Mouse (Mus musculus) megakaryocyte progenitor cell, adult 5-6 weeks (primary cell): ENCODE results near the gene Prkrip1. TPM values are rescaled to one million over a fixed set of nuclear protein-coding genes. Genes with fewer than 3 reads are reported as not detected.

Experiments
- ATAC-seq: replicated peaks from 2 replicates; pipeline ENCODE4 v1.8.0; 2016; ENCODE audit warnings: mild to moderate bottlenecking, moderate TSS enrichment, inconsistent platforms; ENCODE audit not compliant: poor library complexity
- total RNA-seq, 2 experiments: library from RNA; stranded (forward) in 1 of 2; stranded (reverse) in 1 of 2; fragments of 157-497, 149-512 nt in 1 of 2; fragments of 200-1000 nt in 1 of 2; gene quantifications; 2 replicates each; pipeline versions ENCODE4 v1.2.3 to v1.2.4; 2015 to 2017

The Prkrip1 gene
- total RNA-seq, 2 experiments from 2014 or later: 21.0 to 78.2 TPM

- no peak for ATAC-seq
Observed at GRCm38 (mm10) chr5:136212716-136213115, 14.0 kb upstream of the Prkrip1 start.

- peak; percentile 78 for ATAC-seq
Observed at GRCm38 (mm10) chr5:136211341-136212102, 12.8 kb upstream of the Prkrip1 start.

DNA sequence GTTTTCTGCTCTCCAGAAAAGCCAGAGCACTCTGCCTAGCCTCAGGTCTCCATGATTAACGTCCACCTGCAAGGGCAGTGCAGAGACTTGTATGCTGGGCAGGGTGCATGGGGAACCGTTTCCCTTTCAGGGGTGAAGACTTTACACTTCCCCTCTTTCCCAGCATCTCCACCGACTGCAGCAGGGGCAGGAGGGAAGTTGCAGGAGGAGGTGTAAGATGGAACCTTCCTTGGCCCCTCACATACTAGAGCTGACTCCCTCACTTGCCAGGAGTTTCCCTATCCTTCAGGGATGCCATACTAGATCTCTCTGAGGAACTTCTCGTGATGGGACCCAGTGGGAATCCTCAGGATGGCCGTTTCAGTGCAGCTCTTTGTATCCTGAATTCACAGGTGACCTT is 11.8 kb upstream of the Prkrip1 start:
- ATAC-seq: peak; percentile 51

DNA sequence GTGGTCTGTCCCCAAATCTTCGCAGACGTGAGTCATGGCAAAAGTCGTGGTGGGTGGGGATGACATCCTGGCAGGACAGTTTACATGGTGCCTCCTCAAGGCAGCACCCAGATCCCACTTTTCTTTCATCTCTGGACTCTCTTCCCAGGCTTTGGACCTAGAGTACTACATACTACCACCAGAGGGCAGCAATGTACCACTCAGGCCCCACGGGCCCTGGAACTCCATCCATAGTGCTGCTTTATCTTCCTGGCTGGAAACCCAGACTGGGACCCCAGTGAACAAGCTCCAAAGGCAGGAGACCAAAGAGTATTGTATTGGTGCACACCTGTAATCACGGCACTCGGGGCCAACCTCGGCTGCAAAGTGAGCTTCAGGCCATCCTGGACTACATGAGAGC is 3.1 kb upstream of the Prkrip1 start:
- ATAC-seq: peak; percentile 63

DNA sequence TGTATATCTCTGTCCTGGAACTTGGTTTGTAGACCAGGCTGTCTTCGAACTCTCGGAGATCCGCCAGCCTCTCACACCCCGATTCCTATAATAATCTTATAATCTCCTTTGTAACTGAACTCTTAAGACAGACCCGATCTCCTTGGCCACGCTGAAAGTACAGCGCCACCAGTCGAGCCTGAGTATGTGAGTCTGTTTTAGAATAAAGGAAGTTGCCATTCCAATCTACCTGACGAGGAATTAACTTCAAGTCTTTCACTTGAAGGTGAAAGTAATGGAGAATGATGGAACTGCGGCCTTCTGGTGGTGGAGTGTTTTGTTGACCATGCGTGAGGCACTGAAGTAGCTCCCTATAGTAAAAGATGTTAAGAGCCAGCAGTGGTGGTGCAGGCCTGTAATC is 763 bp upstream of the Prkrip1 start:
- ATAC-seq: no peak

DNA sequence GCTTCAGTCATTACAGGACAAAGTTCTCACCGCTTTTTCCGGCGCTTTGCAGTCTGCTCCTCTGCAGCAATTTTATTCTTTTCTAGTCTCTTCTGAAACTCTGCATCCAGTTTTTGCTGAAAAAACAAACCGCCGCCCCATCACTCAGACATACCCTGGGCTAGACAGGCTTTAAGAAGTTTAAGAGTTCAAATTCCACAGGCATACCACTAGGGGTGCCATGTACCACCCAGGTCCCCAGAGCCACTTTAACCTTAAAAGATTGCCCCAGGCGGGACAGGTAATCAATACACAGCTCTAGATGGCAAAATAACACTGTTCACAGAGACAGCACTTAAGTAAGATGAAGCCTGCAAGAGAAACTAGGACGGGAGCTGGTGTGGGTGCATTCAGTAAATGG is 6.9 kb downstream of the Prkrip1 start:
- ATAC-seq: 0 out of 2 replicates have a peak, but pooled peaks have one; percentile 54

DNA sequence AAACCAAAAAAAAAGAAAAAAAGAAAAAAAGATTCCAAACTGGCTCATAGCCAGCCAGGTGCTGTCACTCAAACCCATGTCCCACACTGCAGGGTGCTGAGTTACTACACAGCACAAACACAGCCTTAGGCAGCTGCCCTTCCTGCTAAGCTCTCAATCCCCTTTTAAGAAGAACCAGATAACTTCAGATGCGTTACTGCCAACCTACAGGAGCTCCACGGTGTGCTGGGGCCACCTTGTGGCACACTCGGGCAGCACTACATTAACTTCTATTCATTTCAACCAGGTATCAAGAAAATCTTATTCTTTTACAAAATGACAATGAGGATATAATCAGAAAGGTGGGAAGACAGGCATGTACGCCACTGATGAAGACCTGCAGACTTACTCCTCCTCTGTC is 12.0 kb downstream of the Prkrip1 start:
- peak; percentile 91 for ATAC-seq

DNA sequence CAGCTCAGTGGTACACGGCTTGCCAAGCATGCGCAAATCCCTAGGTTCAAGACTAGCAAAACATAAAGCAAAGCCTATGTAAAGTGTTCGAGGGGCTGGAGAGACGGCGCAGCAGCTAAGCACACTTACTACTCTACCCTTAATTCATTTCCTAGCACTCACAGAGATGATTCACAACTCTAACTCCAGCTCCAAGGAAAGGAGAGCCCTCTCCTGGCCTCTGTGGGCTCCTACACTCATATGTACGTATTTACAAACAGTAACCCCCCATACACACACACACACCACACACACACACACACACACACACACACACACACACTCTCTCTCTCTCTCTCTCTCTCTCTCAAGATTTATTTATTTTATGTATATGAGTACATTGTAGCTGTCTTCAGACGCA is 15.0 kb downstream of the Prkrip1 start:
- ATAC-seq: 0 out of 2 replicates have a peak, but pooled peaks have one; percentile 40

DNA sequence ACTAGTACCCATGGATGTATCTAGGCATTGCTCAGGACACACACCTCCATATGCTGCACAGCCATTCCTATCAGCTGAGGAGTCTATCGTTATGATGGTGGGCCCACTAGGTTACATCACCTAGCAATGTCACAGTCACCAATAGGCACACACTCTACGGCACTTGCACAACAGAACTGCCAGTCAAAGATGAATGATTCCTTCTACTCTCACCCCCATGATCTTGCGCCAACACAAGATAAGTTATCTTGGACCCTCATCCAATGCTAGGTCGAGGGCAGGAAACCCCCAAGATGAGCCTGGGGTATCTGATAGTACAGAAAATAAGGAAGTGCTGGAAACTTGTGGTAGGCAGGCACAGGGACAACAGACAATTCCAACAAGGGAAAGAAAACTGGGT is 15.9 kb downstream of the Prkrip1 start:
- ATAC-seq: peak; percentile 45

DNA sequence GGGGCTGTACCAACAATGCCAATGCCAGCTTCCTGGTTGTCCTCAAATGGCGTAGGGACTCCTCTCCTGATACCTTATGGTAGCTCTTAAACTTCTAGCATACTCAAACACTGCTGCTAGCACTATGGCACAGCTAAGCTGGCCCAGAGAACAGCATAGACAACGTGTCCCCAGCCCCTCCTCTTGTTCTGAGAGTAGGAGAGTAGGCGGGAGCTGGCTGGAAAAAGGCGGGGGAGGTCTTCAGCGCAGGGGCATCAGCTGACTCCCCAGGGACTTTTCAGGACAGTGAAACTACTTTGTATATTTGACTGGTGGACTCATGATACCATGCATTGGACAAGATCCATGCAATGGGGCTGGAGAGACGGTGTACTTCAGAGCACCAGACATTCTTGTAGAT is 16.7 kb downstream of the Prkrip1 start:
- no peak for ATAC-seq

DNA sequence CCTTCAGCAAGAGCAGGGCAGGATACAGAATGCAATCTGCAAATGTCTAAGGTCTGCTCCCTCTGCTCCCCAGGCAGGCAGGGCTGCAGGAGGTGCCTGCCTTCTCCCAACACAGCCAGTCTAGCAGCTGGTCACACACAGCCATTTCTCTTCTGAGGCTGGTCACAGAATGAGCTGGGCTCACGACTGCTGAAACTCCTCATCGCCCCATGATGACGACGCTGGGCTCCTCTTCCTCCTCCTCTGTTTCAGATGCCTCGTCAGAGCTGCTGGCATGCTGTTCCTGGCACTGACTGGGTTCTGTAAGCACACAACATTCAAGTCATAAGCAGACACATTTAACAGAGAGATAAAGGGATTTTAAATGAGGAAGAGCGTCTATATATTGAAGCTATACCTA is 17.6 kb downstream of the Prkrip1 start:
- ATAC-seq: no peak

- peak; percentile 43 for ATAC-seq
Observed at GRCm38 (mm10) chr5:136179594-136179993, 19.2 kb downstream of the Prkrip1 start.

DNA sequence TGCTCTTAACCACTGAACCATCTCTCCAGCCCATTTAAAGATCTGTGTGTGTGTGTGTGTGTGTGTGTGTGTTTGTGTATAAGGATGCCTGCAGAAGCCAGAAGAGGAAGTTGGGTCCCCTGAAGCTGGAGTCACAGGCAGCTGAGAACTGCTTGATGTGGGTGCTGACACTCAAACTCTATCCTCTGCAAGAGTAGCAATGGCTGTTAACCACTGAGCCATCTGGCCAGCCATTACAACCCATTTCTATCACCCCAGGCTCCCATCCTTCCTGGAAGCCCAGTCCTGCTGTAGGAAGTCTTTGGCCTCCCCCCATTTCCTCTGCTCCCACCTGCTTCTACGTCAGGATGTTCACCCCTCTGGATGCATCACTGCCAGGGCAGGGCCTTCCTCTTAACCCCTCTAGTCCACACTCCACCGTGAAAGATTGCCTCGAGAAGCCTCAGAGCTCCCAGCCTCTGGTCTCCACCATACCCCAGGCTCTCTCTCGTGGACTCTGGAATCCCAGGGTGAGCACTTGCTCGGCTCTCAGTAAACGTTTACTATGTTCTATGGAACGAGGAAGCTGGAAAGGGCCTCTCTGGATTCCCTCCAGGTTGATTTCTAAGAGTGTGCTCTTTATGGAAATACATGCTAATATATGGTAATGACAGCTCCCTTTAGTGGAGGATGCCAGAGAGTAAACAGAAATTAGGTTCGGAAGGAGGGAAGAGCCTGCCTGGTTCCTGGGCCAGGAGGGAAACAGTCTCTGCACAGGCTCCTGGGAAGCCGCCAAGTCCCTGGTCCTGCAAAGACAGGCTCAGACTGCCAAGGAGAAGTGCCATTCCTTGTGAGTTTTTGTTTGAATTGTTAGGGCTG is 24.9 kb downstream of the Prkrip1 start:
- ATAC-seq: no peak

DNA sequence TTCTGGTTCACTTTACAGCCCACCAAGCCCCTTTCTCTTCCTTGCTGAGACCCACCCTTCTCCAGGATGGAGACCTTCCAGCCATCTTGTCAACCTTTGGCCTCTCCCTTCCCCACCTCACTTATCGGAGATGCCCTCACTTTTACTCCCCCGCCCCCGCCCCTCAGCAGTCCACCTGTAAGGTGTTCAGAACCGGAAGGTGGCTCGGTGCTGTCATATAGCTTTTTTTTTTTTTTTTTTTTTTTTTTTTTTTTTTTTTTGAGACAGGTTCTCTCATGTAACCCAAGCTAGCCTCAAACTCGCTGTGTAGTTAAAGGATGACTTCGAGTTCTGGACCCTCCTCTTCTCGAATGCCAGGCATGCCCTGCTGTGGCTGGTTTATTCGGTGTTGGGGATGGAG is 25.8 kb downstream of the Prkrip1 start:
- ATAC-seq: no peak

DNA sequence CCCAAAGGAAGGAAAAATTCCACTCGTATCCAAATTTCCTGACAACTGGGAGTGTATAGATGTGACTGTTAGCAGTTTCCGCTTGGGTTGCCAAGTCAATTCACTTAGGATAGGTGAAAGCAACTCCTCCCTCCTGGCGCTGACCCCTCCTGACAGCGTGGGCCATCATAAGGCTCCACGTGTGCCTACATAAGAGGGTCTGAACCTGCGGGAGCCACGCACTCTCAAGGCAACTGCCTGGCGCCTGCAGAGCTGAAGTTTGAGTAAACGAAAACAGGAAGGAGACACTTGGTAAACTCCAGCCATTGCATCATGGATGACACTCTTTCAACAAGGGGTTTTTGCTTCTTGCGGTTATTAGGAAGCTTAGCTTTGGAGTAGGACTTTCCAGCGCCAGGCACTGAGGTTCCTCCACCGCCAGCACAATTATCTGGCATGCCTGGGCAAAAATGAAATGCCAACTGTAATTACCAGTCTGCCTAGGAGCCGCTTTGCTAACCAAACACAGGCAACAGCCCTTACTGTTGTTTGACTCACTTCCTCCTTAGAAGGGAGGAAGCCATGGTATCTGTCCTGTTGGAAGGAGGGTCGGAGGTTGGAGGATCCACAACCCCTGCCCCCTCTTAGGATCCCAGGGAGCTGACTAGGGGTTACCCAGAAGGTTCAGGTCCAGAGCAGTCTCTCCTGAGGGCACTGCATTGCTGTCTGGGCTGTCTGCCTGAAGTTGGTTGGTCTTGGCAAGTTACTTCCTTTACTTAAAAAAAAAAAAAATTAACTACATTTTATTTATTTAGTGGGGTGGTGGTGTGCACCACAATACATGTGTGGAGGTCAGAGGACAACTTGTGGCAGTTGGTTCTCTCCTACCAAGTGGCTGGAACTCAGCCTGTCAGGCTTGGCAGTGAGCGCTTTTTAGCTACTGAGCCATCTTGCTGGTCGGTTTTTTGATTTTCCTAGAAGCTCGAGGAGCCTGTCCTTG is 27.1 kb downstream of the Prkrip1 start:
- ATAC-seq: peak; percentile 64

GRCm38 (mm10) chr5:136170512-136171362 is 28.0 kb downstream of the Prkrip1 start, which contains the start of gene Orai2:
TSS of gene Orai2 (minus strand) at chr5:136170713.
- ATAC-seq: peak; percentile 47

- ATAC-seq: peak; percentile 26
Observed at GRCm38 (mm10) chr5:136169626-136170511, 28.9 kb downstream of the Prkrip1 start.

GRCm38 (mm10) chr5:136168071-136168470 is 30.7 kb downstream of the Prkrip1 start:
- ATAC-seq: no peak

GRCm38 (mm10) chr5:136167296-136167695 is 31.5 kb downstream of the Prkrip1 start:
- ATAC-seq: no peak
